Mouse (Mus musculus) spleen, postnatal 10 days (tissue): ENCODE measurements at regions not wholly inside any gene's neighbourhood (a gene's known extent, or its start where the extent isn't known, plus 50 kb on each side); places are given as distances from the start of the nearest gene placed in this dataset.

Experiments
- DNase-seq, 2 experiments: peaks; one replicate each; pipeline ENCODE4 v3.0.0; 2021 to 2022; ENCODE audit warnings: low spot score in 2 of 2

GRCm38 (mm10) chr10:61034056-61034455 is 55.1 kb upstream of the Pcbd1 start:
- no peak for DNase-seq

GRCm38 (mm10) chr10:61028598-61028997 is 60.5 kb upstream of the Pcbd1 start:
- DNase-seq, result no peak

GRCm38 (mm10) chr10:61027215-61027614 is 61.9 kb upstream of the Pcbd1 start:
- no peak for DNase-seq

GRCm38 (mm10) chr10:61025061-61025460 is 64.1 kb upstream of the Pcbd1 start:
- DNase-seq, result no peak

- no peak for DNase-seq
These were observed 65.0 kb upstream of the Pcbd1 start for GRCm38 (mm10) chr10:61024166-61024565.

- no peak for DNase-seq
These were observed 65.7 kb upstream of the Pcbd1 start for GRCm38 (mm10) chr10:61023431-61023830.

GRCm38 (mm10) chr10:61019566-61019965 is 69.6 kb upstream of the Pcbd1 start:
- no peak for DNase-seq

GRCm38 (mm10) chr10:61012199-61012695 is 76.9 kb upstream of the Pcbd1 start:
- no peak for DNase-seq

GRCm38 (mm10) chr10:61010697-61011096 is 78.4 kb upstream of the Pcbd1 start:
- no peak for DNase-seq

- DNase-seq, result no peak
These were observed 81.7 kb upstream of the Pcbd1 start for GRCm38 (mm10) chr10:61007403-61007802.

- DNase-seq, result no peak
These were observed 87.4 kb upstream of the Pcbd1 start for GRCm38 (mm10) chr10:61001745-61002160.

- DNase-seq, result no peak
These were observed 91.7 kb upstream of the Pcbd1 start for GRCm38 (mm10) chr10:60997393-60997792.

- DNase-seq, result no peak
These were observed 93.1 kb upstream of the Pcbd1 start for GRCm38 (mm10) chr10:60995908-60996640.

- no peak for DNase-seq
These were observed 104.0 kb upstream of the Pcbd1 start for GRCm38 (mm10) chr10:60985109-60985576.

- DNase-seq, result no peak
These were observed 107.4 kb upstream of the Pcbd1 start for GRCm38 (mm10) chr10:60981770-60982169.

- DNase-seq, result no peak
These were observed 115.5 kb upstream of the Pcbd1 start for GRCm38 (mm10) chr10:60973615-60974014.

GRCm38 (mm10) chr10:60964843-60965242 is 124.3 kb upstream of the Pcbd1 start:
- DNase-seq, result no peak

GRCm38 (mm10) chr10:60957820-60958233 is 126.4 kb upstream of the Unc5b start:
- DNase-seq, result no peak

GRCm38 (mm10) chr10:60955467-60955866 is 124.1 kb upstream of the Unc5b start:
- no peak for DNase-seq

GRCm38 (mm10) chr10:60952495-60952894 is 121.1 kb upstream of the Unc5b start:
- no peak for DNase-seq

GRCm38 (mm10) chr10:60948983-60949677 is 117.7 kb upstream of the Unc5b start:
- no peak for DNase-seq

GRCm38 (mm10) chr10:60943074-60943473 is 111.7 kb upstream of the Unc5b start:
- DNase-seq, result no peak

- DNase-seq, result no peak
These were observed 107.4 kb upstream of the Unc5b start for GRCm38 (mm10) chr10:60938749-60939148.
